Mouse (Mus musculus) thymus, adult 18-20 months (tissue): ENCODE measurements around the gene Klc1.

Experiments used
- DNase-seq, 2 experiments: peaks; one replicate each; pipeline ENCODE4 v3.0.0; 2022; ENCODE audit warnings: mixed read lengths in 2 of 2

The Klc1 gene

GRCm38 (mm10) chr12:111814769-111815762 is 56.4 kb downstream of the Klc1 start:
- DNase-seq = no peak

- DNase-seq = no peak
Measured at GRCm38 (mm10) chr12:111816528-111816927, 57.9 kb downstream of the Klc1 start.

GRCm38 (mm10) chr12:111816967-111817366 is 58.3 kb downstream of the Klc1 start:
- DNase-seq = no peak

- no peak for DNase-seq
Measured at GRCm38 (mm10) chr12:111817991-111818390, 59.3 kb downstream of the Klc1 start.

- no peak for DNase-seq
Measured at GRCm38 (mm10) chr12:111819936-111820335, 61.3 kb downstream of the Klc1 start.

GRCm38 (mm10) chr12:111820708-111821107 is 62.1 kb downstream of the Klc1 start:
- no peak for DNase-seq

GRCm38 (mm10) chr12:111821931-111822330 is 63.3 kb downstream of the Klc1 start:
- DNase-seq = no peak

- no peak for DNase-seq
Measured at GRCm38 (mm10) chr12:111827556-111827955, 68.9 kb downstream of the Klc1 start.

- no peak for DNase-seq
Measured at GRCm38 (mm10) chr12:111829447-111829846, 70.8 kb downstream of the Klc1 start.

GRCm38 (mm10) chr12:111829954-111830353 is 71.3 kb downstream of the Klc1 start:
- no peak for DNase-seq

GRCm38 (mm10) chr12:111830375-111830774 is 71.7 kb downstream of the Klc1 start:
- DNase-seq = no peak

GRCm38 (mm10) chr12:111832643-111833042 is 74.0 kb downstream of the Klc1 start:
- DNase-seq = no peak

GRCm38 (mm10) chr12:111833457-111833856 is 74.8 kb downstream of the Klc1 start:
- DNase-seq = no peak

- DNase-seq = no peak
Measured at GRCm38 (mm10) chr12:111842565-111843433, 84.2 kb downstream of the Klc1 start.

- no peak for DNase-seq
Measured at GRCm38 (mm10) chr12:111843470-111843869, 84.8 kb downstream of the Klc1 start.

GRCm38 (mm10) chr12:111845953-111846352 is 87.3 kb downstream of the Klc1 start:
- DNase-seq = no peak

- DNase-seq = no peak
Measured at GRCm38 (mm10) chr12:111846815-111847214, 88.2 kb downstream of the Klc1 start.

- DNase-seq = no peak
Measured at GRCm38 (mm10) chr12:111848300-111848798, 89.7 kb downstream of the Klc1 start.

- no peak for DNase-seq
Measured at GRCm38 (mm10) chr12:111851235-111851634, 92.6 kb downstream of the Klc1 start.

- peak in 1 of 2 experiments; percentile 18 for DNase-seq
Measured at GRCm38 (mm10) chr12:111851745-111852144, 93.1 kb downstream of the Klc1 start.

GRCm38 (mm10) chr12:111853011-111853436 is 94.4 kb downstream of the Klc1 start:
- DNase-seq = peak; percentile 23 to 53

- DNase-seq = no peak
Measured at GRCm38 (mm10) chr12:111853546-111853945, 94.9 kb downstream of the Klc1 start.

GRCm38 (mm10) chr12:111855448-111855847 is 96.8 kb downstream of the Klc1 start:
- no peak for DNase-seq
